Mouse (Mus musculus): ENCODE data around the gene Cdc42. TPM values are rescaled to one million over a fixed set of nuclear protein-coding genes. Genes with fewer than 3 reads are reported as not detected.

The Cdc42 gene
- polyA plus RNA-seq, 1 experiment from 2014 or later: 940 TPM

DNA sequence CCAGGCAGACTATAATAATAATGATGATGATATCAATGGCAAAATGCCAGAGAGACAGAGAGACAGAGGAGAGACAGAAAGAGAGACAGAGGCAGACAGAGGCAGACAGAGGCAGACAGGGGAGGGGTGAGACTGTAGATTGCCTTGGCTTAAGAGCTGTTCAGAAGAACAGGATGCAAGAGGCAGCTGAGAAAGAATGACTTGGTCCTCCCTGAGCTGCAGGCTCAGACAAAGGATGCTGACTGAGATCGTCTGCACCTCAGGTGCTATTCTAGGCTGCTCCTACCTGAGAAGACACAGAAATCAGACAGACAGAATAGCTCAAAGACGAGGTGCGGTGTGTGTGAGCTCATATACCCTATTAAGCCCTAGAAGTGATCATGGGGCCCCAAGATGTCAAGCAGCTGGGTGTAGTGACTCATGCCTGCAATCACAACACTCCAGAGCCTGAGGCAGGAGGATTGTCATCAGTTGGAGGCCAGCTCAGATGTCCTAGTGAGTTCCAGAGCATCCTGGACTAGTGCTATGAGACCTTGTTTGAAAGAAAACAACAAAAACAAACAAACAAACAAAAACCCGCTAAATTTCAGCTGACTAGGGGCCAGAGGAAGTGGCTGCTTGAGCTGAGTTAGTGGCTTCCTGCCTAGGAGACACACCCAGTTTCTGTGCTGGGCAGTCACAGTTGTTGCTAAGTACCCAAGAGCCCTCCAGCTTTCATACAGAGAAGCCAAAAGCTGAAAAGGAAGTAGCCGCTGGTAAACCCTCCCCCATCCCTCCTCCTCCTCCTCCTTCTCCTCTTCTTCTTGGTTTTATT is 10.0 kb upstream of the Cdc42 start:
- peaks cover 8% of the 10 kb centered on the region for H3K4me1 ChIP-seq
- ATAC-seq (replicated peaks): no peak
- no peak overlapping the region for H3K27ac ChIP-seq
- H3K4me2 ChIP-seq: no peak overlapping the region
- 49% methylated on average over 5 of the region's 5 CpGs for WGBS
- H3K36me3 ChIP-seq (replicated peaks): no peaks in the 10 kb centered on the region
- no peaks in the 10 kb centered on the region for H3K9me3 ChIP-seq
- H3K27me3 ChIP-seq (replicated peaks): no peaks in the 10 kb centered on the region
- H3K4me3 ChIP-seq: no peak overlapping the region
- no peak overlapping the region for H3K9ac ChIP-seq

DNA sequence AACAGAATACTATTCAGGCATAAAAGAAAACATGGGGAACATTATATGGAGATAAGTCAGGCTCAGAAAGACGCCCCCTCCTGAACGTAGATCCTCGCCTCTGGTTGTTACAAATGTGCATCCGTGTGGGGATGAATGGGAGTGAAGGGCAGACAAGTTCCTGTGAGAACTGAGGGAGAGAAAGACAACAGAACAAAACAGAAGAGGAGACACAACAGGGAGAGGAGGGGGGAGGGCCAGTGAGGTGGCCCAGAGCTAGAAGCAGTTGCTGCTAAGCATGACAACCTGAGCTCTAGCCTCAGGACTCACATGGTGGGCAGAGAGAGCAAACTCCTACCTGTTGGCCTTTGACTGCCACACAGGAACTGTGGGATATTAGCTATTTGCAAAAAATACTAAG is 8.6 kb upstream of the Cdc42 start:
- H3K9me3 ChIP-seq: no peaks in the 10 kb centered on the region
- ATAC-seq (replicated peaks): no peak

DNA sequence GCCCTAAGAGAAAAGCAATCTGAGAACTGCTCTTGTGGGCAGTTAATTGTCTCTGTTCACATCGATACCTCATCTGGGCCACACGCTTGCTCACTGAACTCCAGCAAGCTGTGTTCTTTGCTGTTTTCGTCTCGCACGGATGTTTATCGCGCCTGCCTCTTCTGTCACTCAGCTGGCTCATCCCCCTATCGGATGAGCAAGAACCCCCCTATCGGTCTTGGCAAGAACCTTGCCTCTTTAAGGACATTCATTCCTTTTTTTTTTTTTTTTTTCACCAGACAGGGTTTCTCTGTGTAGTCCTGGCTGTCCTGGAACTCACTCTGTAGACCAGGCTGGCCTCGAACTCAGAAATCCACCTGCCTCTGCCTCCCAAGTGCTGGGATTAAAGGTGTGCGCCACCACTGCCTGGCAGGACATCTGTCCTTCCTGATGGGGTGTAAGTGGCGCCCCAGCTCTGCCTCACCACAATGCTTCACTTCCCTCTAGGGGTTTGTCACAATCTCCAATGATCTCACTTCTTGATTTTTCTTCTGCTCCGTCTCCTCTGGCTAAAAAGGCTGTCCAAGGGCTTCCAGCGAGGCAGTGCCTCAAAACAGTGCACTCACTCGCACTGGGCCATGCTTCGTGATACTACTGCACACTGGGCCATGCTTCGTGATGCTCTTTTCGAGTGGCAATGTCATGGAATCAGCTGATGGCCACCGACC is 8.0 kb upstream of the Cdc42 start:
- no peak overlapping the region for H3K27ac ChIP-seq
- no peaks in the 10 kb centered on the region for H3K27me3 ChIP-seq (replicated peaks)
- no peak for ATAC-seq (replicated peaks)
- H3K9ac ChIP-seq: no peak overlapping the region
- H3K4me2 ChIP-seq: no peak overlapping the region
- H3K4me1 ChIP-seq: peaks cover 6% of the 10 kb centered on the region
- no peaks in the 10 kb centered on the region for H3K9me3 ChIP-seq
- WGBS: 87% methylated on average over 19 of the region's 19 CpGs
- no peaks in the 10 kb centered on the region for H3K36me3 ChIP-seq (replicated peaks)
- no peak overlapping the region for H3K4me3 ChIP-seq

More for the DNA sequence above, 8.6 kb upstream of the Cdc42 start:
- Histone ChIP-seq H3K27me3 (replicated peaks) (no peaks in the 10 kb centered on the region), H3K4me3 (no peak overlapping the region), H3K4me2 (no peak overlapping the region), H3K4me1 (peaks cover 8% of the 10 kb centered on the region), H3K9ac (no peak overlapping the region), H3K27ac (no peak overlapping the region), H3K36me3 (replicated peaks) (no peaks in the 10 kb centered on the region)
- WGBS: 86% methylated on average over 4 of the region's 4 CpGs

DNA sequence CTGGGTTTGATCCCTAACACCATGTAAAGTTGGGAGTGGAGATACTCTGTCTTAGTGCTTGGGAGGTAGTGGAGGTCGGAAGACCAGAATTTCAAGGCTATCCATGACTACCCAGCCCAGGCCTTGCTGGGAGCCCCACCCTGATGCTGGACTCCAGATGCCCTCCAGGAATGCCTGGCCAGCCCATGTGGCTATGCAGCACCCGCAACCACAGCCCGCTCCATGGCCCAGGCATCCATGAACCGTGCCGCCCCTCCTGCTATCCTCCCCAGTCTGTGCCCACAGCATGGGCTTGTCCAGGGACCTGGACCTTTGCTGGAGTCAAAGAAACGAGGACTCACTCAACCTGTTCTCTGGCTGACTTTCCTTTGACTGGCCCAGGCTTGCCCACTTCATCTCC is 7.3 kb upstream of the Cdc42 start:
- WGBS: 90% methylated on average over 6 of the region's 6 CpGs

DNA sequence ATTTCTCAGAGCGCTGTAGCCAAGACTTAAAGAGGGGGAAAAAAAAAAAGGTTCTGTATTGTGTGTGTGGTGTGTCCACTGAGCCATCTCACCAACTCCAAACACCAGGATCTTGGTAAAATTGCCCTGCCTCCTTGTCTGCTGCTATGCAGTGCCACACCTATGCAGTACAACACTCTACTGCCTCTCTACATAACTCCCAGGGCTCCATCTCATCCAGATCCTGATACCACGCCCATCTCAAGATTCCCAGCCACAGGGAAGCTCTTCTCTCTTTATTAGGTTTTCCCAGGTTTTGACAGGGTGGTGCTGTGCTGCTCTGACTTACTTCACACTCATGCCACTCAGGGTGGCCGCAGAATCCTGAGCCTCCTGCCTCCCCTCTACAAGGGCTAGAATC is 3.5 kb upstream of the Cdc42 start:
- H3K27ac ChIP-seq: no peak overlapping the region
- ATAC-seq (replicated peaks): no peak

More for the DNA sequence above, 7.3 kb upstream of the Cdc42 start:
- peaks cover under 1% of the 10 kb centered on the region; the same call in 1 of the 2 replicates for H3K4me1 ChIP-seq
- no peaks in the 10 kb centered on the region for H3K9me3 ChIP-seq
- no peak for ATAC-seq (replicated peaks)
- no peaks in the 10 kb centered on the region for H3K36me3 ChIP-seq (replicated peaks)
- no peaks in the 10 kb centered on the region for H3K27me3 ChIP-seq (replicated peaks)
- no peak overlapping the region for H3K4me2 ChIP-seq
- H3K4me3 ChIP-seq: no peak overlapping the region
- no peak overlapping the region for H3K9ac ChIP-seq
- H3K27ac ChIP-seq: no peak overlapping the region

DNA sequence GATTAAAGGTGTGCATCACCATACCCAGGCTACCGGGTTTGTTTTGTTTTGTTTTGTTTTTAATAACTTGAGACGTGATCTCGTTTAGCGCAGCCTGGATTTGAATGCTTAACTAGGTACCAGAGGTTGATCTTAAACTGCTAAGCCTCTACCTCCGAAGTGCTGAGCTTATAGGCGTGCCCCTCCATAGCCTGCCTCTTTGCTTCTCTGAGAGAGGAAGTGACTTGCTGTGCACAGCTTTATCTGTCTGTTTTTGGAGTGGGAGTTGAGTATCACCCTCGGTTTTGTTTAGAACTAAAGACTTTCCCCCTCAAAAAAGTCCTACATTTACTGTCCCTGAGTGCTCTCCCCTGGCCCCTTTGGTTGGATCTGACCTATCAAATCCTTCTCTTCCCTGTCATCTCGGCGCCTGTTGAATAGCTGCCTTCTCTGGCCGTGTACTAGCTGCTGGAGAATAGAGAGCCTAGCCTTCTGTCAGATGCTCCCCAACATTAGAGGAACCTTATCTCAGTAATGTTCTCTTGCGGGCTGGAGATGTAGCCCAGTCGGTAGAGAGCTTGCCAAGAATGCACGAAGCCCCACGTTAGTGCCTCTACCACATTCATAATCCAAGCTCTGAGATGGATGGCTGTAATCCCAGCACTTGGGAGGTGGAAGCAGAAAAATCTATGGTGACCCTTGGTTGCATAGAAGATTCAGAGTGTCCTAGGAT is 927 bp upstream of the Cdc42 start:
- Histone ChIP-seq H3K4me2 (0 out of 2 replicates have a peak overlapping the region, but pooled peaks have one; percentile 23), H3K27ac (no peak overlapping the region), H3K4me1 (peaks cover 28% of the 10 kb centered on the region), H3K9ac (no peak overlapping the region), H3K36me3 (replicated peaks) (no peaks in the 10 kb centered on the region), H3K4me3 (no peak overlapping the region), H3K27me3 (replicated peaks) (no peaks in the 10 kb centered on the region), H3K9me3 (no peaks in the 10 kb centered on the region)
- WGBS: 63% methylated on average over 14 of the region's 14 CpGs
- ATAC-seq (replicated peaks): no peak

More for the DNA sequence above, 3.5 kb upstream of the Cdc42 start:
- 65% methylated on average over 3 of the region's 3 CpGs for WGBS
- Histone ChIP-seq H3K36me3 (replicated peaks) (no peaks in the 10 kb centered on the region), H3K4me1 (peaks cover 6% of the 10 kb centered on the region), H3K9ac (no peak overlapping the region), H3K27me3 (replicated peaks) (no peaks in the 10 kb centered on the region), H3K9me3 (no peaks in the 10 kb centered on the region), H3K4me2 (no peak overlapping the region), H3K4me3 (no peak overlapping the region)

DNA sequence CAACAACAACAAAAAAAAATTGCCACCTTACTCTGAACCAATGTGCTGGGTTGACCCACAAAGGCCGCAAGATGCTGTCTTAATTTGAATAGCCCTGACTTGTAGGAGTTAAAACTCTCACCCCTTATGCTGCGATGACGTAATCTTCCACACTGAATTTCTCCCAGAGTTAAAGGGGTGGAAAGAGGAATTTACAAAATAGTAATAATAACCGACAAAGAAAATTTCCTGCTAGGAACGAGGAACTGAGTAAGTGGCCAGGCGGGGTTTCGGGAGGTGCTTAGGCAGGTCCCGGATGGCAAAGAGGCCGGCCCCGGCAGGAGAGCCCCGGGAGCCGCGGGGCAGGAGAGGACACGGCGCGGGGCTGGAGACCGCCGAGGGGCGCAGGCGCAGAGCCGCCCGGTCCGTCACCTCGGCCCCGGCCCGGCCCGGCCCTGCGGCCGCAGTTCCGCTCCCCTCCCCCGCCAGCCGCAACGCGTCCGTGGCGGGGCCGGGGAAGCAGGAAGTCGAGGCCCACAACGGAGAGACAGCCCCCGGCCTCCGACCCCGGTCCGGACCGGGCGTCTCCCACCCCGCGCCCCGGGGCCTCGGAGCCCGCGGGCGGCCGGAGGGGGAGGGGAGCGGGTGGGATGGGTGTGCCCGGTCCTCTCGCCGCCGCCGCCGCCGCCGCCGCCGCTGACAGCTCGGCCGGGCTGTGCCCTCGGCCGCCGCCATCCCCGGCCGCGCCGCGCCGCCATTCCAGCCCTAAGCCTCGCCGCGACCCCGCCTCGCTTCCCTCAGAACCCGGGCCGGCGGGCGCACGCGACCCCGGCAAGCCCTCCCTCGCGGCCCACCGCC is 628 bp downstream of the Cdc42 start:
- H3K36me3 ChIP-seq (replicated peaks): no peaks in the 10 kb centered on the region
- H3K4me2 ChIP-seq: peak overlapping the region; percentile 71
- WGBS: under 1% methylated on average over 30 of the region's 90 CpGs
- H3K4me3 ChIP-seq: peak overlapping the region; percentile 90
- H3K27ac ChIP-seq: peak overlapping the region; percentile 98
- no peaks in the 10 kb centered on the region for H3K9me3 ChIP-seq
- H3K4me1 ChIP-seq: peaks cover 39% of the 10 kb centered on the region
- peak; percentile 74 for ATAC-seq (replicated peaks)
- H3K9ac ChIP-seq: peak overlapping the region; percentile 100
- H3K27me3 ChIP-seq (replicated peaks): no peaks in the 10 kb centered on the region

DNA sequence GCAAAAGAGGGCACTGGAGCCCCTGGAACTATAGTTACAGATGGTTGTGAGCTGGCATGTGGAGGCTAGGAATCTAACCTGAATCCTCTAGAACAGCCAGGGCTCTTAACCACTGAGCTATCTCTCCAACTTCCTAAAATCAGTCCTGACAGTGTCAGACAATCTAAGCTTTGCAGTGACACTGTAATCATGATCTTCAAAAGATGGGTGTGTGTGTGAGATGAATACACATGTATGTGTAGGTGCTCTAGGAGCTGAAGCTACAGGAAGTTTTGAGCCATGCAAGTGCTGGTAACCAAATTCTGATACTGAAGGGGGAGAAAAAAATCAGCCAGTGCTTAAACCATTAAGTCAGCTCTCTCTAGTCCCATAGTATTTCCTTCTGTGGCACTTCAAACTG is 6.9 kb downstream of the Cdc42 start:
- Histone ChIP-seq H3K4me2 (no peak overlapping the region), H3K27me3 (replicated peaks) (no peaks in the 10 kb centered on the region), H3K9me3 (no peaks in the 10 kb centered on the region), H3K27ac (no peak overlapping the region), H3K4me1 (peaks cover 31% of the 10 kb centered on the region), H3K36me3 (replicated peaks) (no peaks in the 10 kb centered on the region), H3K4me3 (no peak overlapping the region), H3K9ac (no peak overlapping the region)
- no peak for ATAC-seq (replicated peaks)

DNA sequence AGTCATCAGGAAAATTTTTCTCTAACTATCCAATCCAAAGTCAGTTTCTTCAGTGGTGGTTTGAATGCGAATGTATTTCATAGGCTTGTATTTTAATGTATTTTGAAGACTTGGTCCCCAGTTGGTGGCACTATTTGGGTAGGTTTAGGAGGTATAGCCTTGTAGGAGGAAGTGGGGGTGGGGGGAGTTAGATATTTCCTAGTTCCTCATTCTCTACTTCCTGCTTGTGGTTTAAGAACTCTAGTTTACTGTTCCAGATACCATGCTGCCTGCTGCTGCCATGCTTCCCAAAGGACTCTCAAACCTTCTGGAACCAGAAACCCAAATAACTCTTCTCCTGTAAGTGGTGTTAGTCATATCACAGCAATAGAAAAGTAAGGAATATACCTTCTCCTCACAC is 11.7 kb downstream of the Cdc42 start:
- H3K27ac ChIP-seq: no peak overlapping the region
- H3K4me3 ChIP-seq: no peak overlapping the region
- ATAC-seq (replicated peaks): no peak
- H3K27me3 ChIP-seq (replicated peaks): no peaks in the 10 kb centered on the region
- no peaks in the 10 kb centered on the region for H3K9me3 ChIP-seq
- H3K36me3 ChIP-seq (replicated peaks): no peaks in the 10 kb centered on the region
- H3K4me2 ChIP-seq: no peak overlapping the region
- no peaks in the 10 kb centered on the region for H3K4me1 ChIP-seq
- H3K9ac ChIP-seq: no peak overlapping the region
- 96% methylated on average over 1 of the region's 1 CpGs for WGBS

DNA sequence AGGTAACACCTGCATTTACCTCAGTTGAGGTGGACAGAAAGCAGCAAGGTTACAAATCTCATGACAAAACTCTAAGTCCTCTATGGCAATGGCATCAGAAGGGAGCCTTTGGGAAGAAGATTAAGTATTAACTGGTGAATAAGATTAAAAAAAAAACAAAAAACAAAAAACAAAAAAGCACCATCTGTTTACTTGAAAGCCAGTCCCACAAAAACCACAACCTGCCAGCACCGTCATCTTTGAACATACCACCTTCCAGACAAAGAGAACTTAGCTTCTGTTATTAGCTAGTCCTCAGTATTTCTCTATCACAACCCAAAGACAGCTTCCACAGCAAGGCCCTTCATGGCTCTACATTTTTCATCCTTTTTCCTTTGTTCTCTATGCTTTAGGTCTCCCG is 12.4 kb downstream of the Cdc42 start:
- Histone ChIP-seq H3K27me3 (replicated peaks) (no peaks in the 10 kb centered on the region), H3K9ac (no peak overlapping the region), H3K4me1 (no peaks in the 10 kb centered on the region), H3K4me2 (no peak overlapping the region), H3K9me3 (no peaks in the 10 kb centered on the region), H3K27ac (no peak overlapping the region), H3K36me3 (replicated peaks) (no peaks in the 10 kb centered on the region), H3K4me3 (no peak overlapping the region)
- no peak for ATAC-seq (replicated peaks)
- 88% methylated on average over 2 of the region's 2 CpGs for WGBS

DNA sequence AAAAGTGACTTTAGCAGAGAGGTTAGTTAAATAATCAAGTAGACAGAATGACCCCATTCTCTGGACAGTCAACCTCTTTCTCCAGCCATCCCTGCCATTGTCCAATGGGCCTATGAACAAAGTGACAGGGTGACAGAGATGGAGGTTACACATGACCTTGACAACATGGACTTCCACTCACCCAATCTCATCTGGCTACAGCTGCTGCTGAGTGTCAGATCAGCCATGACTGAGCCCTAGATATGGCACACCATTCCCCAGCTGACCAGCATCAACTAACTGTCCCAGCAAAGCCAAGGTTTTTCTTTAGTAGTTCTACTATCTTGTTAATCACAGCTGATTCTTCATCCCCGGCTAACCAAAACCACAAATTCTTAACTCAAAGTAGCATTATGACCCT is 14.7 kb downstream of the Cdc42 start:
- Histone ChIP-seq H3K4me3 (no peak overlapping the region), H3K27ac (no peak overlapping the region), H3K36me3 (replicated peaks) (no peaks in the 10 kb centered on the region), H3K27me3 (replicated peaks) (no peaks in the 10 kb centered on the region), H3K4me1 (peaks cover 3% of the 10 kb centered on the region; the same call in 1 of the 2 replicates), H3K9me3 (no peaks in the 10 kb centered on the region), H3K4me2 (no peak overlapping the region), H3K9ac (no peak overlapping the region)
- no peak for ATAC-seq (replicated peaks)
- WGBS: 92% methylated on average over 1 of the region's 1 CpGs

DNA sequence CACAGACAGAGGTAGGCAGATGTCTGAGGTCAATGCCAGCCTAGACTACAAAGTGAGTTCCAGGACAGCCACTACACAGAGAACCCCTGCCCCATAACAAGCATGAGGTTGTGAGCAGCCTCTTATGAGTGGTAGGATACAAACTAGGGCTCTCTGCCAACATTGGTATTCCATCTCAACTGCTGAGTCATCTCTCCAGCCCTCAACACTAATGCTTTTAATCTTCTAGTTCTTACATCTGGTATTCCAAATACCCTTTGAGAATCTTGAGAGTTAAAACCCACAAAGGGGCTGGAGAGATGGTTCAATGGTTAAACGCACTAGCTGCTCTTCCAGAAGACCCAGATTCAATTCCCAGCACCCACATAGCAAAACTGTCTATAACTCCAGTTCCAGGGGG is 18.1 kb downstream of the Cdc42 start:
- peaks cover 7% of the 10 kb centered on the region; the same call in 1 of the 2 replicates for H3K4me1 ChIP-seq
- no peaks in the 10 kb centered on the region for H3K27me3 ChIP-seq (replicated peaks)
- ATAC-seq (replicated peaks): no peak
- no peak overlapping the region for H3K4me2 ChIP-seq
- WGBS: 86% methylated on average over 1 of the region's 1 CpGs
- no peak overlapping the region for H3K9ac ChIP-seq
- H3K9me3 ChIP-seq: no peaks in the 10 kb centered on the region
- no peak overlapping the region for H3K27ac ChIP-seq
- H3K4me3 ChIP-seq: no peak overlapping the region
- 0 out of 2 replicates have a peak, but pooled peaks cover 3% of the 10 kb centered on the region for H3K36me3 ChIP-seq (replicated peaks)

All from midbrain, embryonic 15.5 days (tissue).